ENCODE assay signal across 12 mouse cellular contexts in the genomic region with DNA sequence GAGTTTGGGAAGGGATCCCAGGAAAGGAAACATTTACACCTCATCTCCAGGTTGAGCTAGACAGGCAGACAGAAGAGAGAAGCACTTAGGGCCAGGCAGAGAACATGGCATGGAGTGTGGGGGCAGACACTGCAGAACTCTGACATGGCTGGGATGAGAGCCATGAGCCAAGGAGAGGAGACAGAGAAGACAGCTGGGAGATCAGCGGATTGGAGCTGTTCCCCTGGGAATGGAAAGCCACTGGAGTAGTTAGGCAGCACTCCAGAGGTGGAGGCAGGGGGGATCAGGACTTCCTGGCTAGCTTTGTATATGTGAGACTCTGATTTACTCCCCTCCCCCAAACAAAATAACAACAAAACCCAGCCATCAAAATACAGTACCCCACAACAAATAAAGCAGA. TPM values are rescaled to one million over a fixed set of nuclear protein-coding genes. Genes with fewer than 3 reads are reported as not detected.
DNase-seq lines count a peak whose midpoint lies in the region; ATAC-seq and TF ChIP-seq lines count a peak whose summit lies in the region.
"Had no signal": no experiment of that assay in that cellular context is flagged by ENCODE, and none has a peak within 500 bp of the region (broad histone marks: within the 10 kb centered on the region; RNA-seq: fewer than 3 reads in every experiment).

No protein-coding gene starts in this region.

- peak overlapping the region; percentile 57 for H3K27ac ChIP-seq in heart, embryonic 13.5 days (replicated peaks)
- no peak overlapping the region for H3K27ac ChIP-seq in heart, embryonic 11.5 days (ENCODE audit: low read depth, low read length)
- H3K27ac ChIP-seq in midbrain, postnatal 0 days (ENCODE audit: low read depth, low read length), result no peak overlapping the region
- H3K27ac ChIP-seq in midbrain, embryonic 14.5 days (replicated peaks; ENCODE audit: low read depth, low read length), result no peak overlapping the region
- no peak overlapping the region for H3K27ac ChIP-seq in limb, embryonic 11.5 days (replicated peaks; ENCODE audit: low read depth, low read length)

- H3K9me3 ChIP-seq in heart, embryonic 13.5 days, result no peaks in the 10 kb centered on the region
- H3K9me3 ChIP-seq in heart, embryonic 11.5 days (replicated peaks; ENCODE audit: control insufficient read depth, low read length), result no peaks in the 10 kb centered on the region
- H3K9me3 ChIP-seq in midbrain, postnatal 0 days (ENCODE audit: low read length), result no peaks in the 10 kb centered on the region
- no peaks in the 10 kb centered on the region for H3K9me3 ChIP-seq in midbrain, embryonic 14.5 days (ENCODE audit: control insufficient read depth, low read length)
- H3K9me3 ChIP-seq in limb, embryonic 11.5 days (ENCODE audit: control insufficient read depth, low read length), result no peaks in the 10 kb centered on the region

- peak; percentile 47 for DNase-seq in midbrain, postnatal 0 days (ENCODE audit: low spot score)
- DNase-seq in midbrain, embryonic 14.5 days, result no peak
- no peak for DNase-seq in limb, embryonic 11.5 days (ENCODE audit: low spot score)
- DNase-seq in Muller cell, postnatal 12 days (ENCODE audit: inconsistent ontology term), result no peak
- DNase-seq in liver, result no peak
- DNase-seq: adrenal gland, adult 8-10 months; cerebellum, adult 11-12 months; layer of hippocampus, postnatal 36 days; thymus, postnatal 25 days had no signal

- 30% methylated on average over 1 of the region's 1 CpGs for WGBS in heart, embryonic 13.5 days
- WGBS in heart, embryonic 11.5 days (ENCODE audit: insufficient replicate concordance), result 33% methylated on average over 1 of the region's 1 CpGs
- WGBS in midbrain, postnatal 0 days, result 19% methylated on average over 1 of the region's 1 CpGs
- 25% methylated on average over 1 of the region's 1 CpGs for WGBS in midbrain, embryonic 14.5 days
- WGBS in limb, embryonic 11.5 days, result 18% methylated on average over 1 of the region's 1 CpGs

- no peaks in the 10 kb centered on the region for H3K27me3 ChIP-seq in heart, embryonic 13.5 days (replicated peaks)
- no peaks in the 10 kb centered on the region for H3K27me3 ChIP-seq in heart, embryonic 11.5 days (ENCODE audit: control insufficient read depth, insufficient read depth, low read length)
- H3K27me3 ChIP-seq in midbrain, postnatal 0 days (ENCODE audit: insufficient read depth, low read length), result no peaks in the 10 kb centered on the region
- no peaks in the 10 kb centered on the region for H3K27me3 ChIP-seq in midbrain, embryonic 14.5 days (ENCODE audit: control insufficient read depth, insufficient read depth, low read length)
- no peaks in the 10 kb centered on the region for H3K27me3 ChIP-seq in limb, embryonic 11.5 days (ENCODE audit: control insufficient read depth, insufficient read depth, low read length)

- no peak overlapping the region; the same call in 1 of the 2 replicates for H3K4me2 ChIP-seq in heart, embryonic 13.5 days
- H3K4me2 ChIP-seq in heart, embryonic 11.5 days, result no peak overlapping the region
- H3K4me2 ChIP-seq in midbrain, postnatal 0 days (ENCODE audit: low read depth, low read length, poor library complexity, severe bottlenecking), result no peak overlapping the region
- no peak overlapping the region for H3K4me2 ChIP-seq in midbrain, embryonic 14.5 days (ENCODE audit: low read length)
- H3K4me2 ChIP-seq in limb, embryonic 11.5 days (ENCODE audit: low read depth, severe bottlenecking), result 0 out of 2 replicates have a peak overlapping the region, but pooled peaks have one; percentile 3

- H3K9ac ChIP-seq in heart, embryonic 13.5 days, result no peak overlapping the region
- H3K9ac ChIP-seq in heart, embryonic 11.5 days (ENCODE audit: low read depth, low read length), result no peak overlapping the region
- no peak overlapping the region for H3K9ac ChIP-seq in midbrain, postnatal 0 days (replicated peaks; ENCODE audit: low read length, poor library complexity, severe bottlenecking)
- H3K9ac ChIP-seq in midbrain, embryonic 14.5 days (replicated peaks; ENCODE audit: low read length), result no peak overlapping the region
- no peak overlapping the region for H3K9ac ChIP-seq in limb, embryonic 11.5 days (ENCODE audit: low read length)
- H3K9ac ChIP-seq: liver, postnatal 0 days had no signal

- no peak for TF ChIP-seq CTCF in midbrain, postnatal 0 days (IDR thresholded peaks at IDR 0.05)

- no peak for ATAC-seq in heart, embryonic 13.5 days (ENCODE audit: extremely low read depth, insufficient number of reproducible peaks, low FRiP score, low TSS enrichment)
- ATAC-seq in heart, embryonic 11.5 days (replicated peaks; ENCODE audit: insufficient number of reproducible peaks, low FRiP score, low TSS enrichment), result no peak
- ATAC-seq in midbrain, postnatal 0 days (ENCODE audit: low FRiP score), result no peak
- no peak for ATAC-seq in midbrain, embryonic 14.5 days (ENCODE audit: low FRiP score, low TSS enrichment)
- no peak for ATAC-seq in limb, embryonic 11.5 days (ENCODE audit: insufficient number of reproducible peaks, low FRiP score, low TSS enrichment, low read depth)

- H3K36me3 ChIP-seq in heart, embryonic 13.5 days, result no peaks in the 10 kb centered on the region
- no peaks in the 10 kb centered on the region for H3K36me3 ChIP-seq in heart, embryonic 11.5 days (ENCODE audit: control insufficient read depth, insufficient read depth, low read length)
- no peaks in the 10 kb centered on the region for H3K36me3 ChIP-seq in midbrain, postnatal 0 days (ENCODE audit: insufficient read depth, low read length)
- H3K36me3 ChIP-seq in midbrain, embryonic 14.5 days (ENCODE audit: control insufficient read depth, insufficient read depth, low read length), result no peaks in the 10 kb centered on the region
- no peaks in the 10 kb centered on the region; the same call in 1 of the 2 replicates for H3K36me3 ChIP-seq in limb, embryonic 11.5 days (ENCODE audit: control insufficient read depth, insufficient read depth, low read length)

- H3K4me1 ChIP-seq in heart, embryonic 13.5 days, result peaks cover 89% of the 10 kb centered on the region
- peaks cover 62% of the 10 kb centered on the region for H3K4me1 ChIP-seq in heart, embryonic 11.5 days (ENCODE audit: control insufficient read depth, insufficient read depth, low read length)
- H3K4me1 ChIP-seq in midbrain, postnatal 0 days (ENCODE audit: insufficient read depth, low read length), result peaks cover 29% of the 10 kb centered on the region
- peaks cover 37% of the 10 kb centered on the region for H3K4me1 ChIP-seq in midbrain, embryonic 14.5 days (ENCODE audit: control insufficient read depth, insufficient read depth, low read length)
- peaks cover 54% of the 10 kb centered on the region for H3K4me1 ChIP-seq in limb, embryonic 11.5 days (ENCODE audit: control insufficient read depth, insufficient read depth, low read length)

- H3K4me3 ChIP-seq in heart, embryonic 13.5 days, result no peak overlapping the region
- H3K4me3 ChIP-seq in heart, embryonic 11.5 days (ENCODE audit: low read depth, low read length), result no peak overlapping the region
- H3K4me3 ChIP-seq in midbrain, postnatal 0 days (ENCODE audit: low read depth, low read length), result no peak overlapping the region
- no peak overlapping the region for H3K4me3 ChIP-seq in midbrain, embryonic 14.5 days (replicated peaks; ENCODE audit: low read depth, low read length)
- H3K4me3 ChIP-seq in limb, embryonic 11.5 days (ENCODE audit: low read depth, low read length), result no peak overlapping the region

RNA-seq across cellular contexts. Expression of gene Ryk, which starts 7.1 kb away (rescaled TPM):
- 9.6 and 10.8 TPM in 2 replicates for polyA plus RNA-seq in heart, embryonic 13.5 days (2015; fragmentation: Nextera tagmentation; extraction: Ambion mirVana)
- polyA plus RNA-seq in heart, embryonic 11.5 days (2014; fragmentation: Nextera tagmentation; extraction: Ambion mirVana), result 17.4 and 20.4 TPM in 2 replicates
- total RNA-seq in midbrain, postnatal 0 days (2014; rRNA removed), result 39.2 and 43.0 TPM in 2 replicates
- polyA plus RNA-seq in midbrain, postnatal 0 days (2015; fragmentation: Nextera tagmentation; extraction: Ambion mirVana), result 7.9 and 9.5 TPM in 2 replicates
- polyA plus RNA-seq in midbrain, embryonic 14.5 days (2014; fragmentation: Nextera tagmentation; extraction: Ambion mirVana), result 15.5 and 18.5 TPM in 2 replicates
- polyA plus RNA-seq in limb, embryonic 11.5 days (2014; fragmentation: Nextera tagmentation; extraction: Ambion mirVana), result 31.6 and 43.0 TPM in 2 replicates
